Mouse (Mus musculus) stomach, embryonic 14.5 days (tissue): ENCODE results near the gene Tes3-ps. TPM values are rescaled to one million over a fixed set of nuclear protein-coding genes. Genes with fewer than 3 reads are reported as not detected.

Experiments
- ATAC-seq: fragments of 200-750 bp; cut with Nextera tagmentation; 2 replicates; pipeline ENCODE4 v1.8.0; 2017; ENCODE audit warnings: low read depth, moderate TSS enrichment; ENCODE audit not compliant: insufficient number of reproducible peaks, insufficient read depth, low FRiP score
- H3K27ac ChIP-seq: fragments of 300-500 bp; sonication (generic); 2 replicates; pipeline ENCODE4 v1.5.1; 2014; ENCODE audit warnings: mild to moderate bottlenecking, low read length, moderate library complexity, mixed read lengths
- H3K27me3 ChIP-seq: fragments of 300-500 bp; sonication (generic); 2 replicates; pipeline ENCODE4 v1.6.1; 2014; ENCODE audit warnings: low read length, control low read depth, mixed read lengths; ENCODE audit not compliant: control insufficient read depth, insufficient read depth
- H3K36me3 ChIP-seq: fragments of 300-500 bp; sonication (generic); 2 replicates; pipeline ENCODE4 v1.6.1; 2014; ENCODE audit warnings: mild to moderate bottlenecking, control low read depth, low read length, moderate library complexity, mixed read lengths; ENCODE audit not compliant: control insufficient read depth, insufficient read depth
- H3K4me1 ChIP-seq: fragments of 300-500 bp; sonication (generic); 2 replicates; pipeline ENCODE4 v1.6.1; 2014; ENCODE audit warnings: low read length, control low read depth, mixed read lengths; ENCODE audit not compliant: control insufficient read depth, insufficient read depth
- H3K4me2 ChIP-seq: fragments of 300-500 bp; sonication (generic); replicated peaks from 2 replicates; pipeline ENCODE4 v1.6.1; 2014; ENCODE audit warnings: low read depth, low read length, control low read depth
- H3K4me3 ChIP-seq: fragments of 300-500 bp; sonication (generic); 2 replicates; pipeline ENCODE4 v1.5.1; 2014; ENCODE audit warnings: low read depth, low read length, control low read depth
- H3K9ac ChIP-seq: fragments of 300-500 bp; sonication (generic); replicated peaks from 2 replicates; pipeline ENCODE4 v1.6.1; 2014; ENCODE audit warnings: low read depth, mild to moderate bottlenecking, control low read depth, low read length, moderate library complexity, mixed read lengths
- H3K9me3 ChIP-seq: fragments of 300-500 bp; sonication (generic); 2 replicates; pipeline ENCODE4 v1.6.1; 2016; ENCODE audit warnings: low read depth, low read length, control low read depth; ENCODE audit not compliant: control insufficient read depth
- WGBS: fragments of 180-500 bp; shearing (Covaris S2); extraction: QIAGEN DNeasy Blood & Tissue Kit; methylation state at CpG from one replicate; pipeline ENCODE4 v1.1.7; 2014; 5-methylcytosine and 5-hydroxymethylcytosine counted together
- polyA plus RNA-seq: library from polyadenylated mRNA; unstranded; fragments of >200 nt; fragmentation: Nextera tagmentation; extraction: Ambion mirVana; gene quantifications from 2 replicates; pipeline ENCODE4 v1.2.1, GENCODE M21; 2014

Tes3-ps gene
- polyA plus RNA-seq, 1 experiment from 2014 or later, result 1.2 TPM

DNA sequence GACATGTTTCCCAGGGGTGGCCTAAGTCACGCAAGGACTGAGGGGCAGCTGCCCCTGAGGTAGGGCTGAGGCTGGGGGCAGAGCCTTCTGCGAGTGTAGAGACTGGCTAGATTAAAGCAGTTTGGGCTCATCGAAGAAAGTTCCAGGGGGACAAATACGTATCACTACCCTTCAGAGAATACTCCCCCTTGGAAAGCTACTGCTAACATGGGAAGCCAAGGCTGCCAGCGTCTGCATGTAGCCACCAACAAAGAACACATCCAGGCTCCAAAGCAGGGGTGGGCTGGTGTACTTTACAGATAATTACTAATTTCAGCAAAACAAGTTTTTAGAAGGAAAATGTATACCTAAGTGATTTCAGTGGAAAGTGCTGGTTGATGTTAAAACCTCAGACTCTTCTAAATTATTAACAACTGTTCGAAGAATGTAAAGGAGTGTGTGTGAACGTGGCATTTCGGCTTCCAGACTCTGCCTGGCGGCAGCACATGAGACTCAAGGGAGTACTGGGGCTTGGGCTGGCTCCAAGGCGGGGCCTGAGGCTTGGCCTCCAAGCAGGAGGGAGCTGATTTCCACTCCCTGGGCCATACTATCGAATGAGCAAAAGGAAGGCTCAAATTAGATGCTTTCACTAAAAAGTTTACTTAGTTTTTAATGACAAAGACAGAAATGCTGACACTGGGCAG is 26.6 kb upstream of the Tes3-ps start:
- Histone ChIP-seq H3K9ac (no peak overlapping the region), H3K27ac (no peak overlapping the region)

DNA sequence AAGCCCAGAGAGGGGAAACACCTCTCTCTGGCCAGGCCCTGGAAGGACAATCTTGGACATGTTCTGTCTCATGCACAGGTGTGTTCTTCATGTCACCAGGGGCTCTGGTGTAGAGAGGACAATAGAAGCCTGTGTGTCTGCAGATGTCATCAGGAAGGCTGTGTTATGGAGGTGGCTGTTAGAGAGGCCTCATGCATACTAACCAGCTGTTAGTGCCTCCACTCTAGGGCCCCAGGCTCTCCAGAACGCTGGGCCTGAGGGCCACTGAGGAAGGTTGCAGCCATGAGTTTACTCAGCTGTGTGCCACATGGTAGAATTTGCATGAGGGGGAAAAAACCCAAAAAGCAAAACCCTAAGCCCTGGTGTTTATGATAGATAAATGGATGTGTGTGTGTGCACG is 25.5 kb upstream of the Tes3-ps start:
- Histone ChIP-seq H3K4me3 (no peak overlapping the region), H3K36me3 (peaks cover 16% of the 10 kb centered on the region), H3K4me1 (no peaks in the 10 kb centered on the region), H3K9me3 (no peaks in the 10 kb centered on the region), H3K27ac (no peak overlapping the region; the same call in 1 of the 2 replicates), H3K27me3 (no peaks in the 10 kb centered on the region), H3K9ac (no peak overlapping the region), H3K4me2 (no peak overlapping the region)
- 58% methylated on average over 2 of the region's 2 CpGs for WGBS
- ATAC-seq, result no peak

More for the DNA sequence above, 26.6 kb upstream of the Tes3-ps start:
- no peak for ATAC-seq
- WGBS, result 73% methylated on average over 11 of the region's 11 CpGs
- Histone ChIP-seq H3K27me3 (no peaks in the 10 kb centered on the region), H3K4me2 (no peak overlapping the region), H3K4me1 (no peaks in the 10 kb centered on the region), H3K4me3 (no peak overlapping the region), H3K9me3 (no peaks in the 10 kb centered on the region), H3K36me3 (peaks cover 23% of the 10 kb centered on the region)

DNA sequence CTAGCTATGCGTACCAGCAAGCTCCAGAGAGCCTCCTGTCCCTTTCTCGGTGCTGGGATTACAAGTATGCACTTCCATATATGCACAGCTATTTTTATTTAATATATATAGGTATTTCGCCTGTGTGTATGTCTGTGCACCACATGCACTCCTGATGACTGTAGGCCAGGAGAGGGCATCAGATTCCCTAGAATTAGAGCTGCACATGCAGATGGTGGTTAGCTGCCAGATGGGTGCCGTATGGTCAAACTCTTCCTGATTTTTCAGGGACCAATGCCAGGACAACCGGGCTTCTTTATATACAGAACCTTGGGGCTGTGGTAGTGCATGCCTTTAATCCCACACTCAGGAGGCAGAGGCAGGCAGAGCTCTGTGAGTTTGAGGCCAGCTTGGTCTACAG is 24.1 kb upstream of the Tes3-ps start:
- no peak overlapping the region for H3K4me2 ChIP-seq
- H3K27ac ChIP-seq, result no peak overlapping the region
- H3K9ac ChIP-seq, result no peak overlapping the region
- no peak overlapping the region for H3K4me3 ChIP-seq
- peaks cover 12% of the 10 kb centered on the region; the same call in 1 of the 2 replicates for H3K36me3 ChIP-seq
- 91% methylated on average over 5 of the region's 5 CpGs for WGBS
- no peaks in the 10 kb centered on the region for H3K27me3 ChIP-seq
- no peak for ATAC-seq
- no peaks in the 10 kb centered on the region for H3K9me3 ChIP-seq
- H3K4me1 ChIP-seq, result no peaks in the 10 kb centered on the region

- Histone ChIP-seq H3K36me3 (0 out of 2 replicates have a peak, but pooled peaks cover 2% of the 10 kb centered on the region), H3K4me2 (no peak overlapping the region), H3K27ac (no peak overlapping the region), H3K4me1 (no peaks in the 10 kb centered on the region), H3K27me3 (no peaks in the 10 kb centered on the region), H3K9me3 (no peaks in the 10 kb centered on the region), H3K9ac (no peak overlapping the region), H3K4me3 (no peak overlapping the region)
- WGBS, result 84% methylated on average over 4 of the region's 4 CpGs
- no peak for ATAC-seq
These were observed 22.8 kb upstream of the Tes3-ps start for GRCm38 (mm10) chr13:49470319-49470718.

DNA sequence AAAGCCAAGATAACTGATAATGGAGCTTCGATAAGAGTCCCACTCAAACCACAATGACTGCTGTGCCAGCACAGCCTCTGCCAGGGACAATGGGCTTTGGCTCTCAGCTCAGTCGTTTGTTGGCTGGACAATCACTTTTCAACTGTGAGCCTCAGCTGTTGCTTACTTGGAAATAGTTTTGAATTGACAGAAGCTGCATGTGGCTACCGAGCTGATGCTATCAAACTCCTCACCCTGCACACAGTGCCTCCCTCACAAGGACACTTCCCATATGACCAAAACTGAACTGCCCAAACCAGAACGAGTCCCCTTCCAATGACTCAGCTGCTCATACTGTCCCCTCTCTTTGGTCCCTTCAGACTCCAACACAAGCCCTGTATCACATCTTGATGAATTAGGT is 22.3 kb upstream of the Tes3-ps start:
- ATAC-seq, result no peak
- Histone ChIP-seq H3K4me1 (no peaks in the 10 kb centered on the region), H3K9ac (no peak overlapping the region), H3K4me3 (no peak overlapping the region), H3K27me3 (no peaks in the 10 kb centered on the region), H3K4me2 (no peak overlapping the region), H3K36me3 (no peaks in the 10 kb centered on the region), H3K27ac (no peak overlapping the region), H3K9me3 (no peaks in the 10 kb centered on the region)
- 82% methylated on average over 4 of the region's 4 CpGs for WGBS

DNA sequence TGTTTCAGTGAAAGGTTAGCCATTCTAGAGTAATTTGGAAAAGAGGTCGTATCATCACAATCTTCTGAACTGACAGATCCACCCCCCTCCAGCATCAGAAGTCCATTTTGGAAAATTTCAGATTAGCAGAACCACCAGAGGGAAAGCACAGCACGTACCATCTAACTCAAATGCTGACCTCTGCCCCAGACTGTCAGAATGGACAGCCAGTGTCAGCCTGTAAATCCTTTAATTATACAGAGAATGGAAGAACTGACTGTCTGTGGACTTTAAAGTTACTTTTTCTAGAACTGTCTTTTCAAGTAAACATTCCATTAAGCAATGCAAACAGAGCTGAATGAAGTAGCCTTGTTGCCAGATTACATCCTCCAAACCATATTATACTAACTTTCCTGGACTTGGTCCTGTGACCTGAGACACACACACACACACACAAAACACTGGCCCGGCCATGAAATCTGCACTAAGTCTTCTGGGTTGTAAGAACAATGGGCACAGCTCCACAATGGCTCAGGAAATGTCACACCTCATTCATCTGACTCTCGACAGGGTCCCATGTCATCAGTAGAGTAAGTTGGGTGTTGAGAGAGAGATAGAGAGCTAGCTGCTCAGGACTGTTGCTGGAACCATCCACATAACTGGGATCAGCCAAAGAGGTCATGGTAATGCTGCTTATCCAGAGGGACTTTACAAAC is 21.0 kb upstream of the Tes3-ps start:
- no peak overlapping the region for H3K4me2 ChIP-seq
- no peak overlapping the region for H3K4me3 ChIP-seq
- no peaks in the 10 kb centered on the region for H3K36me3 ChIP-seq
- no peak for ATAC-seq
- 51% methylated on average over 4 of the region's 4 CpGs for WGBS
- no peaks in the 10 kb centered on the region for H3K27me3 ChIP-seq
- H3K27ac ChIP-seq, result no peak overlapping the region
- no peaks in the 10 kb centered on the region for H3K4me1 ChIP-seq
- no peaks in the 10 kb centered on the region for H3K9me3 ChIP-seq
- H3K9ac ChIP-seq, result no peak overlapping the region

DNA sequence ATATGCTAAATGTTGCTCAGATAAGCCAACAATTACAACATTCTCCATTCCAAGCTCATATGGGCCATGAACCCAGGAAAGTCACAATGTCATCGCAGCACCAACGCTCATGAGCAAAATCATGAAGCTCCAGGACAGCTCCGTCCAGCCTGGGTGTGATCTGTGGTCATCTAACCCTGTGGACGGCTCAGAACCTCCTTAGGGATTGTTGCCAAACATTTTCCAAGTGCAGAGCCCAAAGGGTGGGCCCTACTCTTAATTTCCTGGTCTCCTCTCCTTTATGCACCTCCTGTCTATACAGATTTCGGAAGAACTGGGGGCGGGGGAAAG is 20.5 kb upstream of the Tes3-ps start:
- H3K36me3 ChIP-seq, result no peaks in the 10 kb centered on the region
- no peak overlapping the region for H3K4me2 ChIP-seq
- ATAC-seq, result no peak
- H3K9me3 ChIP-seq, result no peaks in the 10 kb centered on the region
- H3K4me3 ChIP-seq, result no peak overlapping the region
- H3K27ac ChIP-seq, result no peak overlapping the region
- H3K4me1 ChIP-seq, result peaks cover 5% of the 10 kb centered on the region; the same call in 1 of the 2 replicates
- H3K27me3 ChIP-seq, result no peaks in the 10 kb centered on the region
- no peak overlapping the region for H3K9ac ChIP-seq
- 95% methylated on average over 6 of the region's 6 CpGs for WGBS

DNA sequence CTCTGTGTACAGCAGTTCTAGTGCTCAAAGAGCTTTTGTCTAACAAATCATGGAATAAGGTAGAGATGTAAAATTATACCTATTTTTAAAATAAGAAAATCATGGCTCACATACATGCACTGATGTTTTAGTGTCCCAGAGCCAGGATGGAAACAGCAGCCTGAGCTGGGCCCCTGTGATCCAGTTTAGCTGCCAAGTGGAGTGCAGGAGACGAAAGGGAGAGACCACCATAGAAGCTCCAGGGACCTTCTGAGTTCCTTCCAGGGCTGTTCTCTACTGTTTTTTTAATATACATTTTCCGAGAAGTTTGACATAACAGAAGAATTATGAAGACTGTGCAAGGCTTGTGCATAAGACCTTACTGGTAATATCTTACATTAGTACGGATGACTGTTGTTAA is 15.2 kb upstream of the Tes3-ps start:
- H3K4me3 ChIP-seq, result no peak overlapping the region
- no peak overlapping the region for H3K4me2 ChIP-seq
- no peaks in the 10 kb centered on the region for H3K36me3 ChIP-seq
- no peak overlapping the region for H3K9ac ChIP-seq
- 42% methylated on average over 3 of the region's 3 CpGs for WGBS
- ATAC-seq, result no peak; the same call in 1 of the 2 replicates
- H3K27ac ChIP-seq, result peak overlapping the region; percentile 79
- no peaks in the 10 kb centered on the region for H3K27me3 ChIP-seq
- peaks cover 18% of the 10 kb centered on the region; the same call in 1 of the 2 replicates for H3K4me1 ChIP-seq
- no peaks in the 10 kb centered on the region for H3K9me3 ChIP-seq
